ENCODE assay signal across 24 mouse cellular contexts in the genomic region with DNA sequence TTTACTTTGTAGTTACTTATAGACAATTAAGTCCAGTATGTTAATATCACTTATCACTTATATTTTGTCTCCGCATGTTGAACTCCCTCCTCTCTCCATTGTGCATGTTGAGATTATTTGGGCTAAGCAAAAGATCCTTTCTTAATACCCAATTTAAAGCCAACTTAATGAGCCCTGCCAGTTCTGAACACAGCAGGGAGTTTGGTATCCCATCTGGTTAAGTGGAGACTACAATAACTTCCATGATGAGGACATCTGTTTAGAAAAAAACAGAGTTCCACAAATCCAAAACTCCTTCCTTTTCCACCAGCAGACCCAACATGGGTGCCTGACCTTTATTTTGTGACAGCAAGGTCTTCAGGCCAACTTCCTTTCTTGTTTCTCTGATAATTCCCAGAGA.
A peak's percentile ranks its signal among the peaks of the same experiment; 100 is the strongest.
DNase-seq lines count a peak whose midpoint lies in the region; ATAC-seq lines count a peak whose summit lies in the region.
"Had no signal": no experiment of that assay in that cellular context is flagged by ENCODE, and none has a peak within 500 bp of the region (broad histone marks: within the 10 kb centered on the region; RNA-seq: fewer than 3 reads in every experiment).

No protein-coding gene starts in this region.

- H3K27ac ChIP-seq in forebrain, embryonic 13.5 days, result no peak overlapping the region
- no peak overlapping the region for H3K27ac ChIP-seq in forebrain, embryonic 15.5 days (replicated peaks)
- H3K27ac ChIP-seq in midbrain, embryonic 13.5 days, result no peak overlapping the region
- H3K27ac ChIP-seq: forebrain, embryonic 10.5 days; heart, embryonic 15.5 days; hindbrain, embryonic 10.5 days; hindbrain, embryonic 13.5 days had no signal

- no peak overlapping the region for H3K4me3 ChIP-seq in forebrain, embryonic 13.5 days
- H3K4me3 ChIP-seq in forebrain, embryonic 15.5 days, result no peak overlapping the region
- no peak overlapping the region for H3K4me3 ChIP-seq in midbrain, embryonic 13.5 days (replicated peaks)
- H3K4me3 ChIP-seq: forebrain, embryonic 10.5 days; heart, embryonic 12.5 days; heart, embryonic 15.5 days; hindbrain, embryonic 10.5 days; hindbrain, embryonic 13.5 days had no signal

- 43% methylated on average over 1 of the region's 1 CpGs for WGBS in forebrain, embryonic 13.5 days
- 43% methylated on average over 1 of the region's 1 CpGs for WGBS in forebrain, embryonic 15.5 days
- WGBS in midbrain, embryonic 13.5 days, result 60% methylated on average over 1 of the region's 1 CpGs

- no peaks in the 10 kb centered on the region for H3K36me3 ChIP-seq in forebrain, embryonic 13.5 days (ENCODE audit: poor library complexity, severe bottlenecking)
- no peaks in the 10 kb centered on the region for H3K36me3 ChIP-seq in forebrain, embryonic 15.5 days
- no peaks in the 10 kb centered on the region for H3K36me3 ChIP-seq in midbrain, embryonic 13.5 days
- H3K36me3 ChIP-seq: forebrain, embryonic 10.5 days; heart, embryonic 12.5 days; heart, embryonic 15.5 days; hindbrain, embryonic 10.5 days; hindbrain, embryonic 13.5 days had no signal

- no peaks in the 10 kb centered on the region for H3K27me3 ChIP-seq in forebrain, embryonic 13.5 days
- no peaks in the 10 kb centered on the region for H3K27me3 ChIP-seq in forebrain, embryonic 15.5 days
- no peaks in the 10 kb centered on the region for H3K27me3 ChIP-seq in midbrain, embryonic 13.5 days
- H3K27me3 ChIP-seq: heart, embryonic 12.5 days; heart, embryonic 15.5 days; hindbrain, embryonic 13.5 days had no signal

- intact Hi-C loops in left cerebral cortex, postnatal 4 days (cut with DNase I), result no loop called here
- intact Hi-C loops in gastrocnemius, postnatal 14 days (cut with DNase I; ENCODE audit: low total_unique reads), result no loop called here

- no peaks in the 10 kb centered on the region for H3K4me1 ChIP-seq in forebrain, embryonic 13.5 days
- no peaks in the 10 kb centered on the region for H3K4me1 ChIP-seq in forebrain, embryonic 15.5 days
- H3K4me1 ChIP-seq in midbrain, embryonic 13.5 days (replicated peaks), result no peaks in the 10 kb centered on the region
- H3K4me1 ChIP-seq: forebrain, embryonic 10.5 days; heart, embryonic 12.5 days; heart, embryonic 15.5 days; hindbrain, embryonic 10.5 days; hindbrain, embryonic 13.5 days had no signal

- DNase-seq in cerebellum, postnatal 10 days, result peak; percentile 39 to 61
- no peak for DNase-seq in cerebellum, adult 11 months
- peak; percentile 22 for DNase-seq in left cerebral cortex, postnatal 4 days
- no peak for DNase-seq in left cerebral cortex, adult 9 months (ENCODE audit: low spot score in 2 of 2)
- DNase-seq in gastrocnemius, postnatal 14 days, result no peak
- DNase-seq: adrenal gland, postnatal 10 days; adrenal gland, postnatal 36 days; cerebellum, adult 2 months; cerebellum, adult 9-11 months; gastrocnemius, postnatal 25 days; heart, adult 18-20 months; heart, postnatal 10 days; heart, postnatal 36 days; kidney, adult 2 months had no signal

- H3K9me3 ChIP-seq in forebrain, embryonic 13.5 days (replicated peaks), result no peaks in the 10 kb centered on the region
- no peaks in the 10 kb centered on the region for H3K9me3 ChIP-seq in forebrain, embryonic 15.5 days
- no peaks in the 10 kb centered on the region for H3K9me3 ChIP-seq in midbrain, embryonic 13.5 days
- H3K9me3 ChIP-seq: forebrain, embryonic 10.5 days; heart, embryonic 12.5 days; heart, embryonic 15.5 days; hindbrain, embryonic 10.5 days; hindbrain, embryonic 13.5 days had no signal

- H3K9ac ChIP-seq in forebrain, embryonic 13.5 days, result no peak overlapping the region
- no peak overlapping the region for H3K9ac ChIP-seq in forebrain, embryonic 15.5 days (replicated peaks)
- no peak overlapping the region for H3K9ac ChIP-seq in midbrain, embryonic 13.5 days (replicated peaks)
- H3K9ac ChIP-seq: heart, embryonic 12.5 days; heart, embryonic 15.5 days; hindbrain, embryonic 13.5 days had no signal

- ATAC-seq in forebrain, embryonic 13.5 days, result 0 out of 2 replicates have a peak, but pooled peaks have one; percentile 19
- no peak for ATAC-seq in forebrain, embryonic 15.5 days (replicated peaks)
- no peak for ATAC-seq in midbrain, embryonic 13.5 days
- ATAC-seq: activated CD4-positive, CD25-positive, alpha-beta regulatory T cell, adult 4 months; intestine, postnatal 0 days had no signal

- no peak overlapping the region for H3K4me2 ChIP-seq in forebrain, embryonic 13.5 days
- no peak overlapping the region for H3K4me2 ChIP-seq in forebrain, embryonic 15.5 days (replicated peaks)
- H3K4me2 ChIP-seq in midbrain, embryonic 13.5 days (replicated peaks), result no peak overlapping the region
- H3K4me2 ChIP-seq: heart, embryonic 12.5 days; heart, embryonic 15.5 days; hindbrain, embryonic 13.5 days had no signal

Comparison
In these comparisons a context has a peak if more than half of its experiments do, and no peak if none do; other contexts are left out.
1. DNase-seq: peak in cerebellum, postnatal 10 days (2 of 2) and left cerebral cortex, postnatal 4 days (single experiment); none in cerebellum, adult 11 months (single experiment), left cerebral cortex, adult 9 months (0 of 2) and gastrocnemius, postnatal 14 days (single experiment).